Mouse (Mus musculus) MN1 (cell line): Measurements from ENCODE around the gene Boll.

ENCODE experiments used
- DNase-seq: peaks from one replicate; pipeline ENCODE4 v3.0.0-alpha.2; 2016; ENCODE audit warnings: low spot score

The Boll gene

DNA sequence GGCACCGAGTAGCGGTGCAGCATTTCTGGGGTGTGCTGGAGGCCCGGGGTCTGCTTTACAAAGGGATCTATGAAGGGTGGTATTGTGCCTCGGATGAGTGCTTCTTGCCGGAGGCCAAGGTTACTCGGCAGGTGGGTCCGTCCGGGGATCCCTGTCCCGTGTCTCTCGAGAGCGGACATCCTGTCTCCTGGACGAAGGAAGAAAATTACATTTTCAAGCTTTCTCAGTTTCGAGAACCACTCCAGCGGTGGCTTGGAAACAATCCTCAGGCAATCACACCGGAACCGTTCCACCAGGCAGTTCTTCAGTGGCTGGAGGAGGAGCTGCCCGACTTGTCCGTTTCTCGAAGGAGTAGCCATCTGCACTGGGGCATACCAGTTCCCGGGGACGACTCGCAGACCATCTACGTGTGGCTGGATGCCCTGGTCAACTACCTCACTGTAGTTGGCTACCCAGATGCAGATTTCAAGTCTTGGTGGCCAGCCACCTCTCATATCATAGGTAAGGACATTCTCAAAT lies 125.6 kb downstream of the Boll start:
- peak; percentile 26 for DNase-seq

DNA sequence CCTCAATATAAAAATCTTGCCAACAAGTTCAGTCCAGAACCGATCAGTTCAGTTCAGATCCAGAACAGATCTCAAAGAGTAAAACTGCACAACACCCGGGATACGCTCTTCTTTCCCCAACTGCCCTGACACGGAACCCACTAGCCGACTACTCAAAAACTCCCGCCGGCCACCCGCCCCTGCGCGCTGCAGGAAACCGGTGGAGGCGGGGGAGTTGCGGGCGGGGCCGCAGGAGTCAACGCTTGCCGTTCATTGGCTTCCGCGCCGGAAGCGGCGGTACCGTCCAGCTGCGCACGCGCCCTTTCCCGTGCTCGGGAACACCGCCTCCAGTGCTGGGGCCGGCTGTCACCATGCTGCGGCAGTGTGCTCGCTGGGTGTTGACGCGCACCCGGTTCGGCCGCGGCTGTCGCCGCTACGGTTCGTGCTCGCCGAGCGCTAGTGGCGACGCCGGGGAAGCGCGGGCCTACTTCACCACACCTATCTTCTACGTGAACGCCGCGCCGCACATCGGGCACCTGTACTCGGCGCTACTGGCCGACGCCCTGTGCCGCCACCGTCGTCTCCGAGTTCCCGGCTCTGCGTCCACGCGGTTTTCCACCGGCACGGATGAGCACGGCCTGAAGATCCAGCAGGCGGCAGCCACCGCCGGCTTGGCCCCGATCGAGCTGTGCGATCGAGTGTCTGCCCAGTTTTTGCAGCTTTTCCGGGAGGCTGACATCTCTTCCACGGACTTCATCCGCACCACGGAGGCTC lies 126.2 kb downstream of the Boll start, which contains the start of gene Mars2:
Gene Mars2, plus strand, starts transcription at position 288 of the 753 bp plus-strand sequence.
- peak; percentile 95 for DNase-seq

DNA sequence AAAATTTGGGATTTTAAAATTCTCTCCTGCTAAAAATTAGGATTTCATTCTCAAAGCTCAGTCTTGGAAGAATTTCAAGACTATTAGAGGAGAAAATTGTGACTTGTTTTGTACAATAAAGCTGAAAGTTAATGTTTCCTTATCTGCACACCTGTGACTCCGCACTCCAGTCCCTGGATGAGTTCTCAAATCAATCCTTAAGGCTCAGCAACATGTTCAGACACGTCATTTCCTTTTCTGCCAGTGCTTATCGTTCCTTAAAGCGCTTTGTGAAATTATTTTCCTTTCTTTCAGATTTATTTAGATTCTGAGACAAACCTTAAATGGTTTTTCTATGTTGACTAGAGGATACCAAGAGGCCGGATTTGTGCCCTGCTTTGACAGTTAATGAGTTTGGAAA lies 126.8 kb downstream of the Boll start:
- DNase-seq: no peak

DNA sequence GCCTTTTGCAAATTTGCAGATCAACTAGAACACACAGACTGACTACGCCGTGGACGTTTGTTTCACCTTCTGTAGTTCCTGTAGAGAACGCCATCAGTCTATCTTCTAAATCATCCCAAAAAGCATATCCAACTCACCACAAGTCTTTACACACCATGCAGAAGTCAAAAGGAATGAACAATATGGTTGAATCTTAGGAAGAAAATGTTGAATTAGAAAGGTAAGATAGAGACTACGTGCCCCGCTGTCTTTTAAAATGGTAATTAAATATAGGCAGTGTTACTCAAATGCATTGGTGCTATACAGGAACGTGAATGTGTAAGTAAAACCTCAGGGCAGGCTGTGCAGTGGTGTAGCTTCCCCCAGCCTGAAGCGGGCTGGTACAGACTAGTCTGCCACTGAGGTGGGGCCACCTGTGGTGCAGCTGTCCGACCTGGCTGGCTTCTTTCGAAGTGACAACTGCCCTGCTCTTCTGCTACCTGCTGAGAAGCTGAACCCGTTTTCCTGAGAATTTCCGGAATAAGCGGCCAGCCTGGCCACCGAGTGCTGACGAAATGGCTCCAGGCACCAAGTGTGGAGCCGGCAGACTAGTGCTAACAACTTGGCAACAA lies 128.3 kb downstream of the Boll start:
- DNase-seq: no peak

DNA sequence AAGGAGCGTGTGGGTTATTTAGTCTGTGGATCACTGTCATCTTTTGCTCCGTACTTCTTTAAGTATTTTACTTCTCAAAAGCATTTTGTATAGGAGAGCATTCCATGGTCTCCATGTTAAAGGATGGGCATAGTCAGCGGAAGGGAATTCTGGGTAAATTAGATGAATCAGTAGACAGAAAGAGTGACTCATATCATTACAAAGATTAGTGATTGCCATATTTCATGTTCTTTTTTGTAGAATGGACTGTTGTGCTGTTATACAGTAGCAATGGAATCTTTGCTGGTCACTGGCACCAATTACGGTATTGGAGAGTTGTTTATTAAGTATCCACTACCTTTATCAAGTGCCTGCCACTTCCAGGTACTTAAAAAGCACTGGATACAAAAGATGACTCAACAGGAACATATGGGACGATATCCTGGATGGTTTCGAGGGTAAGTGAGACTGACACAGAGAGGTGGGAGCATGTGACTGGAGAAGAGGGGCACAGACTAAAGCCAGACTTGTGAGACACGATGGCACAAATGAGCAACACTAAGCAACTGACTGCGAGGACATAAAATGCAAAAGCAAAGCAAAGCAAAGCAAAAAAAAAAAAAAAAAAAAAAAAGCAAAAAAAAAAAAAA lies 134.9 kb downstream of the Boll start:
- no peak for DNase-seq

DNA sequence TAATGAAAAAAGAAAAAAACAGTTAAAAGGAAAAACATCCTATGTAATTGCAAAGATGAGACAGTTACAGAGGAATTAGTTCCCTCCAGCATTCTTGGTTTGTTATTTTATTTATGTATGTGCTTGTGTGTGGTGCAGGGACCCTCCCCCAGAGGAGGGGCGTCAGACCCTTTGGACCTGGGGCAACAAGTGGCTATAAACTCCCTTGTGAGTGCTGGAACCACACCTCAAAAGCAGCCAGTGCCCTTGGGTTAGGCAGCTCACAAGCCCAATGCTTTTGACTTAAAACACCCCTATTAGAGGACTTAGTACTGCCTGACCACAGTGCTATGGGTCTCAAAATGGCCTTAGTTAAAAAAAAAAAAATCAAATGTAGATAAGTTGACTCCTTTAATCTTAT lies 135.9 kb downstream of the Boll start:
- DNase-seq: no peak

DNA sequence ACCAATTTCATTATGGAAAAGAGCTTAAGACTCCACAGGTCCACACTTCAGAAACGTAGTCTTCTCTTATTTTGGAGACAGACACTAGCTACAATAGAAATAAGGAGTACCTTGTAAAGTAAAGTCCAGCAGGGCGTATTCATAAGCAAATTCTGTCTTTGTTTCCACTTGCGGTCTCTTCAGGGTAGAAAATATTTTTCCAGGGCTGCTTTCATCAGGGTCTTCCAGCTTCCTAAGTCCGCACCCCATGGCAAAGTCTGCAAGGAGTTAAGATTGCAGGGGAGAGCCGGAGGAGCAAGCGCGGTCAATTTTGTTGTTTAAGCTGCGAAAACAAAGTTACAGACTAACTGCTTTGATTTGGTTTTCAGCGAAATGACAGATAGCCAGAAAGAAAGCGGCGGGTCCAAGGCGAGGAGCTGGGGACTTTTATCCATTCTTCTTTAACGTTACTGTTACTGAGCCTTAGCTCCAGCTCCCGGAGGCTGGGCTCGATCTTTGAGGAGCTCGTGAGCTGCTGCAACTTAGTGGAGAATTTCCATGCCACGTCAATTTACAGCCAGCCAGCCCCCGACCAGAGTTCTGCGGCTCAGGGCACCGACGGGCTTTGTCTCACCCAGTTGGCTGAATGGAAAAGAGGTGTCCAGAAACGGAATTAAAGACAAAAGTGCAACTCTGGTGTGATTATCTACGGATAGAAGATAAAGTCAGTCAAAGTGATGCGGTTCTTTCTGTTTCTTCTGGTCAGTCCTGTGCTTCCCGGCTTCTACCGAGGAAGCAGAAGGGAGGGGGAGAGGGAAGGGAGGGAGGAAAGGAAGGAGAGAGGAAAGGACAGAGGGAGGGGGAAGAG lies 137.0 kb downstream of the Boll start, which contains the start of gene Rftn2:
Gene Rftn2, minus strand, starts transcription at position 772 of the 847 bp plus-strand sequence.
- DNase-seq: no peak

DNA sequence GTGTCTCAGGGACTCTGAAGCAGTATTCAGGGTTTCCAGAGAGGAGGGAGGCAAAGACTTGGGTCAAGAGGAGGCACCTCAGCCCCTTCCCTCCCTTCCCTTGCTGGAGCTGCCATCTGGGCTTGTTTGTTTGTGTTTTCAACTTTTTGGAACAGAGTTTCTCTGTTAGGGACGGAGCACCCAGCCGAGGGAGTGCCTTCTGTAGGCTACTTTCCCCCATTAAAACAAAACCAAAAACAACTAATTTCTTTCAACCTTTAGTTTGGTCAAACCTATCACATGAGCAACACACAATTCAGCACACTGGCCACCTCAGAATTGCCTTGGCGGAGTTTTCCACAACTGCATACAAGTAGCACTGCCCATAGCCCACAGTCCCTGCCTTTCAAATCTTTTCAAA lies 137.9 kb downstream of the Boll start:
- DNase-seq: no peak

DNA sequence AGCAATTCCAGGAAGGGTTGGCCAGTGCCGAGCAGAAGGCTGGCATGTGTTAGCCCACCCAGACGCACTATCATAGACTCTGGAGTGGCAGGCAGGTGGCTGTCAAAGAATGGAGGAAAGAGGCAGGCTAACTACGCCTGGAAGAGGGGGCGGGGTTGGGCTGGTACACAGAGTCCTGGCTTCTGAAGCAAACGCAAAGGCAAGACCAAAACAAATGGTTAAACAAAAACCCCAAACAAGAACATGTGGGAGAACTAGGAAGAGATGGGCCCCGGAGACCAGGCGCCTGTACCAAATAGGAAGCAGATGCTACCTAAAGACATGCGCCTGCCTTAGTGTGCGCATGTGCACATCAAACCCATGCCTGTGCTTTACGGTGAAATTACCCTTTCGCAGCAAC lies 139.2 kb downstream of the Boll start:
- no peak for DNase-seq

DNA sequence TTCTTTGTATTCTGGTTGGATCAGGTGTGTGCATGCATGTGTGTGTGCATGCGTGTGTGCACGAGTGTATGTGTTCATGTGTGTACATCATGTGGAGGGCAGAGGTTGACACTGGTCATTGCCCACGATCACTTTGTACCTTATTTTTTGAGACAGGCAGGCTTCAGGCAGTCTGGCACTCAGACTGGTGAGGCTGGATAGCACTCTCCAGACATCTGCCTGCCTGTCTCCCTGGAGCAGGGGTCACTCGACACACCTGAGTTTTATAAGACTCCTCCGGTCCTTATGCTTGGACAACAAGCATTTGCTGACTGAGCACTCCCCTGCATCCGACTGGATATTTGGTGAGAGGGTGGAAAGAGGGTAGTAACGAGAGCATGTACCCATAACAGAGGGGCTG lies 140.2 kb downstream of the Boll start:
- DNase-seq: no peak

DNA sequence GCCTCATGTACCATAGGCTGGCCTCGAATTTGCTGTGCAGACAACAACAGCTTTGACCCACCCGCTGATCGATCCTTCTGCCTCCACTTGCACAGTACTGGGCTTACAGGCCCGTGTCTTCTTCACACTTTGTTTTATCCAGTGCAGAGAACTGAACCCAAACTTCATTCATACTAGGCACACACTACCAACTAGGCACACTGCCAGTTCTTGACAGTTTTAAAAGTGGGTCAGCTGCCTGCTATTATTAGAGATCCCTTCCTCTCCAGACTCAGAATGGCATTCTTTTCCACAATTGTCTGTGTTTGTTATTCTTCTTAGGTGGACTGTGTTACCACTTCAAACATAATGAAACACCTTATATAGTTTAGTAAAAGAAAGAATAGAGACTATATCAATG lies 141.9 kb downstream of the Boll start:
- no peak for DNase-seq

DNA sequence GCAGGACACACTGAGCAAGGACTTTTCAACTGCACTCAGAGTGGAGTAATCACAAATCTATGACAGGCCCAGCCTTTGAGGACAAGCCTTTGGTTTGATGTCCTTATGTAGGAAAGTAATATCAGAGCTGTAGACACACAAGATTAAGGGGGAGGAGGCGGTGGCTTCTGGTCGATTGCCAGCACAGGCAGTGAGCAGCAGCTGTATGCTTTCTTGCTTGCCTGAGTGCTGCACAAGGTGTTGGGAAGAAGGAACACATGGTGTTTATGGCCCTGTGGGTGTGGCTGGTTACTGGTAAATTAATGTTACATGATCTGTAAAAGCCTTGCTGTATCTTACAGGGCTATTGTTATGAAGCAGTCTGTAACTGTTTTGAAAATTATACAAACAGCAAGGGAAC lies 146.1 kb downstream of the Boll start:
- no peak for DNase-seq

DNA sequence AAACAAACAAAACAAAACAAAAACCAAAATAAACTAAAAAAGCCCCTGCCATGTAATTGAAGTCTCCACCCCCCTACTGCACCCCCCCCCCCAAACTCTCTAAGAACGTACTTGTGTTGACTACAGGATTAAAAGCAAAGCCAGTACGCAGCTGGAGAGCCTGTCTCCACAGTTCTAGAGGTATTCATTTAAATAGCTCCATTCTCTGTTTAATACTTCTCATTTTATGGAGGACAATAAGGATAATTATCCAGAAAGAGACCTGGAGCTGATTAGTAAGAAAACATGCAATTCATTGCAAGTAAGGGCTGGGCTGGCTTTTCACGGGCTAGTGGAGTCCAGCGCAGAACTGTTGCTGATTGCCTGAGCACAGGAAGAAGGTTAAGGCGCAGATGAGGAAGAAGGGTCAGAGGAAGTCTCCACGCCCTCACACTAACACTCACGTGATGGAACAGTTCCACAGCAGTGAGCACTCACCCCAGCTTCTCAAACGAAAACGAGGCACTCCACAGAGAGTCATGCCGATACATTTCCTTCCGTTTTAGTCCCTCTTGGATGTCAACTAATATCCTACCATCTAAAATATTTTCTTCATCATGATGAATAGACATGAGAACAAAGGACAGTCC lies 148.0 kb downstream of the Boll start:
- no peak for DNase-seq

DNA sequence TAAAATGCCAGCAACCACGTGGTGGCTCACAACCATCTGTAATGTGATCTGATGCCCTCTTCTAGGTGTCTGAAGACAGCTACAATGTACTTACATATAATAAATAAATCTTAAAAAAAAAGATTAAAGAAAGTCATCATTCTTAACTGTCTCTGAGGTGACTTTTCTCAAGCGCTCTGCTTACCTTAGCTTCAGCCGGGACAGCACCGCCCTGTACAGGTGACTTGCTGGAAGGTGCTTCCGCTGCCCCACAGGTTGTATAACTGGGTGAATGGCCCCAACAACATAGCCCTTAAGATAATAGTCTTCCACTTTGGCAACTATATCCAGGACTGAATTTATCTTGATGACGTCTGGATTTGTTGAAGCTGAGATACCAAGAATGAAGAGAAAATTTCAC lies 149.3 kb downstream of the Boll start:
- DNase-seq: no peak

DNA sequence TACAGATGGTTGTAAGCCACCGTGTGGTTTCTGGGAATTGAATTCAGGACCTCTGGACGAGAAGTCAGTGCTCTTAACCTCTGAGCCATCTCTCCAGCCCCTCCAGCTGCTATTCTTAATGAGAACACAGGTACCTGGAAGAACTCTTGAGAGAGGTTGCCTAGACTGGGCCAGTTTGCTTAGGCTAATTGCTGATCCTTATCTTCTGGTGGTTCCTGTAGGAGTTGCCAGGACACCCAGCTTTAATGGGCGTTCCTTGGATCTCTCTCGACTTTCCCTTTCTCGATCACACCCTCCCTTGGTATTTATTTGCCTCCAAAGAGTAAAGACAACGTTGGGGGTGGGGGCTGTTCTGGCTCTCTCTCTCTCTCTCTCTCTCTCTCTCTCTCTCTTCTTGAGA lies 149.8 kb downstream of the Boll start:
- no peak for DNase-seq

DNA sequence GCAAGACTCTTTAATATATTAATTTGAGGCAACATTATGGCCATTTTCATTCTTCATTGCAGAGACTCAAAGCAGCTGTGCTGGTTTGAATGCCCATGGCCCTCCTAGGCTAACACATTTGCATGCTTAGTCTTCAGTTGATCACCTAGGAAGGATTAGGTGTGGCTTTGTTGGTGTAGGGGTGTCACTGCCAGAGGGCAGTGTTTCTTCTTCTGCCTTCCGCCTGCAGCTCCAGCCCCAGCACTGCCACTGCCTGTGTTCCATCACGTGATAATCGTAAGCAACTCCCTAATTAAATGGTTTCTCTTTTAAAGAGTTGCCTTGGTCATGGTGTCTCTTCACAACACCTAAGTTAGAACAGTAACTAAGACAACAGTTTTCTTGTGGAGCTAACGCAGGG lies 150.5 kb downstream of the Boll start:
- DNase-seq: no peak

DNA sequence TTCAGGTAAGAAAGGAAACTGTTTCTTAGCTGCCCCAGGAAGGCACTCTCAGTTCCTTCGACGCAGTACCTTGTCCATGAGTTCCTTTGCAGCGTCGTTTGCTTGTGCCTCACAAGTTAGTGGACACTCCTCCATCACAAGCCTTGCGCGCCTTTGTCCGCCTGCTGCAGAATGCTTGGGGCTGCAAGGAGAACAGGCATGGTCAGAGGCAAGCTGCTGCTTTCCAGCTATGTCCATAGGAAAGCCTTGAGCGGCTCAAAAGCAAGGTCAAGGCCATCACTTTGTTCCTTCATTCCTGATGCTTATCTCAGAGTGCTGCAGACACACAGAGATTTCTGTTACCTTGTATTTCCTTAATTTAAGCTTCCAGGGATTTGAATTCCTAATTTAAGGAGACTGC lies 152.2 kb downstream of the Boll start:
- DNase-seq: no peak

DNA sequence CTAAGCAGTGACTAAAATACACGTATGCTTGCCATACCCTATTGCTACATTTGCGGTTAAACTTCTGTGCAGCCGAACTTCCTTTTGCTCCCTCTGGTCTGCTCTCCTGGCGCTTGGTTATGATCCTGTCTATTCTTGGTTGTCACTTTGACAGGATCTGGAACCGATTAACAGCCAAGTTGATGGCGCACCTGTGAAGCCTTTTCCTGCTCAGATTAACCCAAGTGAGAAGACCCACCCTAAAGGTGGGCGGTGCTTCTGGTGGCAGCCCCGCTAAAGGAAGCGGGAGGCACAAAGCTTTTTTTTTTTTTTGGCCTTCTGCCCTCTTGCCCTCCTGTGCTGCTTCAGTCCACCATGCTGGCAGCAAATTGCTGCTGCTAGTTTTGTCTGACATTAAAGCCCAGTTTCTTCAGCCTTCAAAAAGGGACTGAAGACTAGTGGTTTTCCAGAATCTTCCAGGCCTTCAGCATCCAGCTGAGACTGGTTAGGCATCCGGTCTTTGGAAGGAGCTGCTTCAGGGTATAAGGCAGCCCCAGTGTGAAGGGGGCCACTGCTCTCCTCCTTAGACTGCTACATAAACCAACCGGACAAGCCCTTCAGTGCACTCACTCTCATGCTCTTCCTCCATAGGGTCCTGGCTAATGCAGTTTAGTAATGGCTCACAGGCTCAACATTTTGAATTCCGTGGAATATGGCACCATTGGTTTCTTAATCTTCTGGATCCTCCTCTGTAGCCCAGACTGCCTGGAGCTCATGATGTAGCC lies 152.9 kb downstream of the Boll start:
- no peak for DNase-seq

DNA sequence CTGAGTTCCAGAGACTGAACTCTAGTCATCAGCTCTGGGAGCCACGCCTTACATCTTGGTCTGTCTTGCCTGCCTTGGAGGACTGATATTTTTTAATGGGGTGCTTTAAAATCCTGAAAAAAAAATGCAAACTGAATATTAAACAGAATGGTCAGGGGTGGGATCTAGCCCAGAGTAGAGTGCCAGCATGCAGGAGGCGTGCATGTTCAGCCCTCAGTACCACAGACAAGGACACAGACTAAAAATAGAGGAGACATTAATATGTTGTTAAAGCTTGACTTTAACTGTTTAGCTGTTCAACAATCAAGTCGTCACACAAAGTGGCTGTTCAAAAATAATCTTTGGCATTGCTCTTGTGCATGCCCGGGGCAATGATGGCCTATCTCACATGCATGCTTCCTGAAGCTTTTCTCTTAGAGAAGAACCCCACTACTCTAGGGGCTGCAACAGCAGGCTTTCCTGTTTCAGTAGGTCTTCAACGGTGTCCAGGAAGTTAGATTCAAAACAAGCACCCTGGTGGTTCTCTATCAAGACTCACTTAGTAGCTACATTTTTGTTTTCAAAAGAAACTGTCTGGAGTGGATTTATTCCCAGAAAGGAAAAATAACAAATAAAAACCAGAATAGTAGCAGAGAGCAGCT lies 154.6 kb downstream of the Boll start:
- no peak for DNase-seq

DNA sequence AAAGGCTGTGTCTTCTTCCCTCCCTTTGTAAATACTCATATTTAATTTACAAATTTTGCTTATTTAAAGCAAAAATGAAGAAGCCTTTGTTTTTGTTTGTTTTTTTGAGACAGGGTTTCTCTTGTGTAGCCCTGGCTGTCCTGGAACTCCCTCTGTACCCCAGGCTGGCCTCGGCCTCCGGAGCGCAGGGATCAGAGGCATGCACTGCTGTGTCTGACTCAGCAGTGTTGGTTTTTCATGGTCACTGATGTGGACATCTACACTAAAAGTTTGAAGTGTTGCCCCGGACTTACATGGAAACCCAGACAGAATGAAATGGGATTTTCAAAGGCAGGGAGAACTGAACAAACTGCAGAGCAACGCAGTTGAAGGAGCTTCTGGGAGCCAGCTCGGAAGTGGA lies 155.7 kb downstream of the Boll start:
- DNase-seq: no peak
